Mouse (Mus musculus) olfactory bulb, adult 2 months (tissue): ENCODE results near the gene Cfap52.

ENCODE experiments used
- CTCF ChIP-seq: fragments of 200-500 bp; IDR thresholded peaks from 2 replicates; pipeline ENCODE4 v1.5.1; 2012; ENCODE audit warnings: low read depth, mild to moderate bottlenecking, low read length, moderate library complexity; ENCODE audit not compliant: insufficient read depth
- POLR2A ChIP-seq: fragments of 200-500 bp; IDR thresholded peaks from 2 replicates; pipeline ENCODE4 v1.6.1; 2012; ENCODE audit warnings: mild to moderate bottlenecking, low read depth, low read length, moderate library complexity; ENCODE audit not compliant: insufficient read depth

GRCm38 (mm10) chr11:67965242-67965883 lies at the start of gene Cfap52:
- TF ChIP-seq CTCF, result no peak
- no peak for TF ChIP-seq POLR2A
